Mouse (Mus musculus) thymus, adult 2 months (tissue): ENCODE results near the gene Grm4. TPM values are rescaled to one million over a fixed set of nuclear protein-coding genes. Genes with fewer than 3 reads are reported as not detected.

Experiments
- DNase-seq: peaks from one replicate; pipeline ENCODE4 v3.0.0; 2021
- H3K27ac ChIP-seq: fragments of 200-500 bp; 2 replicates; pipeline ENCODE4 v1.5.1; 2012; ENCODE audit warnings: low read length, control low read depth; ENCODE audit not compliant: control insufficient read depth, insufficient read depth
- H3K27me3 ChIP-seq: fragments of 200-500 bp; 2 replicates; pipeline ENCODE4 v1.6.1; 2012; ENCODE audit warnings: mild to moderate bottlenecking, low read length, moderate library complexity, mixed read lengths; ENCODE audit not compliant: control insufficient read depth, insufficient read depth
- H3K36me3 ChIP-seq: fragments of 200-500 bp; 2 replicates; pipeline ENCODE4 v1.6.1; 2012; ENCODE audit warnings: mild to moderate bottlenecking, low read length, moderate library complexity; ENCODE audit not compliant: control insufficient read depth, insufficient read depth
- H3K4me1 ChIP-seq: fragments of 200-500 bp; replicated peaks from 2 replicates; pipeline ENCODE4 v1.6.1; 2012; ENCODE audit warnings: low read length; ENCODE audit not compliant: control insufficient read depth, insufficient read depth
- H3K4me3 ChIP-seq: fragments of 200-500 bp; 2 replicates; pipeline ENCODE4 v1.5.1; 2012; ENCODE audit warnings: mild to moderate bottlenecking, low read length, control low read depth, moderate library complexity; ENCODE audit not compliant: control insufficient read depth, insufficient read depth
- CTCF ChIP-seq: fragments of 200-500 bp; IDR thresholded peaks from 2 replicates; pipeline ENCODE4 v1.5.1; 2012; ENCODE audit warnings: mild to moderate bottlenecking, control low read depth, low read length, moderate library complexity, borderline replicate concordance; ENCODE audit not compliant: control insufficient read depth, poor library complexity, insufficient read depth; ENCODE audit errors: extremely low read depth
- POLR2A ChIP-seq: fragments of 200-500 bp; IDR thresholded peaks from 2 replicates; pipeline ENCODE4 v1.6.1; 2012; ENCODE audit warnings: mild to moderate bottlenecking, low read length, control low read depth, moderate library complexity; ENCODE audit not compliant: control insufficient read depth, poor library complexity, insufficient read depth; ENCODE audit errors: extremely low read depth
- WGBS: fragments of 180-500 bp; shearing (Covaris S2); methylation state at CpG from one replicate; pipeline ENCODE4 v1.1.7; 2018; 5-methylcytosine and 5-hydroxymethylcytosine counted together
- polyA plus RNA-seq: library from polyadenylated mRNA; depleted of rRNA; stranded (reverse); fragments of >200 nt; gene quantifications from 2 replicates; pipeline ENCODE4 v1.2.3, GENCODE M21; 2012

Grm4 gene
- polyA plus RNA-seq, 1 experiment: 1.5 TPM

GRCm38 (mm10) chr17:27502288-27502687 is 18.9 kb downstream of the Grm4 start:
- TF ChIP-seq POLR2A: no peak
- no peak for TF ChIP-seq CTCF
- Histone ChIP-seq H3K27ac (no peak overlapping the region), H3K36me3 (no peaks in the 10 kb centered on the region), H3K27me3 (no peaks in the 10 kb centered on the region), H3K4me1 (peaks cover 21% of the 10 kb centered on the region), H3K4me3 (no peak overlapping the region)
- DNase-seq: no peak
- 64% methylated on average over 14 of the region's 14 CpGs for WGBS

GRCm38 (mm10) chr17:27501331-27502251 is 19.6 kb downstream of the Grm4 start:
- peaks cover 21% of the 10 kb centered on the region for H3K4me1 ChIP-seq
- H3K36me3 ChIP-seq: no peaks in the 10 kb centered on the region
- no peak overlapping the region for H3K27ac ChIP-seq
- H3K4me3 ChIP-seq: no peak overlapping the region
- 7% methylated on average over 18 of the region's 18 CpGs for WGBS
- H3K27me3 ChIP-seq: no peaks in the 10 kb centered on the region
- TF ChIP-seq CTCF (no peak), POLR2A (no peak)
- DNase-seq: peak; percentile 8

- H3K4me1 ChIP-seq: peaks cover 21% of the 10 kb centered on the region
- no peak overlapping the region for H3K4me3 ChIP-seq
- no peak overlapping the region for H3K27ac ChIP-seq
- TF ChIP-seq CTCF (no peak), POLR2A (no peak)
- WGBS: 56% methylated on average over 4 of the region's 4 CpGs
- DNase-seq: no peak
- no peaks in the 10 kb centered on the region for H3K36me3 ChIP-seq
- H3K27me3 ChIP-seq: no peaks in the 10 kb centered on the region
These were observed 20.4 kb downstream of the Grm4 start for GRCm38 (mm10) chr17:27500811-27501210.

- Histone ChIP-seq H3K27ac (no peak overlapping the region), H3K4me1 (peaks cover 21% of the 10 kb centered on the region), H3K27me3 (no peaks in the 10 kb centered on the region), H3K36me3 (no peaks in the 10 kb centered on the region), H3K4me3 (no peak overlapping the region)
- WGBS: 83% methylated on average over 13 of the region's 13 CpGs
- DNase-seq: no peak
- TF ChIP-seq CTCF (no peak), POLR2A (no peak)
These were observed 22.1 kb downstream of the Grm4 start for GRCm38 (mm10) chr17:27499080-27499479.

- H3K27me3 ChIP-seq: no peaks in the 10 kb centered on the region
- H3K4me3 ChIP-seq: no peak overlapping the region
- DNase-seq: peak; percentile 13
- 14% methylated on average over 5 of the region's 5 CpGs for WGBS
- no peak overlapping the region for H3K27ac ChIP-seq
- H3K4me1 ChIP-seq: peaks cover 21% of the 10 kb centered on the region
- TF ChIP-seq CTCF (no peak), POLR2A (no peak)
- H3K36me3 ChIP-seq: no peaks in the 10 kb centered on the region
These were observed 23.4 kb downstream of the Grm4 start for GRCm38 (mm10) chr17:27497798-27498197.

- H3K27me3 ChIP-seq: no peaks in the 10 kb centered on the region
- no peak for DNase-seq
These were observed 26.1 kb downstream of the Grm4 start for GRCm38 (mm10) chr17:27495008-27495540.

More at GRCm38 (mm10) chr17:27495008-27495540, 26.1 kb downstream of the Grm4 start:
- Histone ChIP-seq H3K27ac (no peak overlapping the region), H3K36me3 (no peaks in the 10 kb centered on the region), H3K4me3 (no peak overlapping the region), H3K4me1 (peaks cover 6% of the 10 kb centered on the region; the same call in 1 of the 2 replicates)
- 69% methylated on average over 7 of the region's 7 CpGs for WGBS
- no peak for TF ChIP-seq POLR2A
- TF ChIP-seq CTCF: no peak
